Mouse (Mus musculus) liver, postnatal 0 days (tissue): Measurements from ENCODE around the gene Gm44805.

Source experiments
- CTCF ChIP-seq: sonication (generic); IDR thresholded peaks from 2 replicates; pipeline ENCODE4 v1.5.1; 2016; ENCODE audit warnings: antibody characterized with exemption, low read depth
- EP300 ChIP-seq: IDR thresholded peaks from 2 replicates; pipeline ENCODE4 v1.6.1; 2016; ENCODE audit warnings: antibody characterized with exemption, low read depth, mild to moderate bottlenecking

- no peak for TF ChIP-seq CTCF
- no peak for TF ChIP-seq EP300
Measured at GRCm38 (mm10) chr7:19719200-19719599, 38.0 kb upstream of the Gm44805 start.
